Mouse (Mus musculus) forebrain, embryonic 15.5 days (tissue): ENCODE results near the gene Gm49383. TPM values are rescaled to one million over a fixed set of nuclear protein-coding genes. Genes with fewer than 3 reads are reported as not detected.

Experiments used
- ATAC-seq: fragments of 200-750 bp; cut with Nextera tagmentation; replicated peaks from 2 replicates; pipeline ENCODE4 v1.8.0; 2017; ENCODE audit warnings: mild to moderate bottlenecking, moderate TSS enrichment, moderate library complexity
- H3K27ac ChIP-seq: fragments of 300-500 bp; sonication (generic); replicated peaks from 2 replicates; pipeline ENCODE4 v1.5.1; 2015; ENCODE audit warnings: mild to moderate bottlenecking, inconsistent platforms
- H3K27me3 ChIP-seq: fragments of 300-500 bp; sonication (generic); 2 replicates; pipeline ENCODE4 v1.6.1; 2015; ENCODE audit warnings: inconsistent platforms
- H3K36me3 ChIP-seq: fragments of 300-500 bp; sonication (generic); 2 replicates; pipeline ENCODE4 v1.6.1; 2015; ENCODE audit warnings: mild to moderate bottlenecking, inconsistent platforms
- H3K4me1 ChIP-seq: fragments of 300-500 bp; sonication (generic); 2 replicates; pipeline ENCODE4 v1.6.1; 2015; ENCODE audit warnings: inconsistent platforms
- H3K4me2 ChIP-seq: fragments of 300-500 bp; sonication (generic); replicated peaks from 2 replicates; pipeline ENCODE4 v1.6.1; 2015; ENCODE audit warnings: mild to moderate bottlenecking, inconsistent platforms
- H3K4me3 ChIP-seq: fragments of 300-500 bp; sonication (generic); 2 replicates; pipeline ENCODE4 v1.5.1; 2015; ENCODE audit warnings: mild to moderate bottlenecking, inconsistent platforms
- H3K9ac ChIP-seq: fragments of 300-500 bp; sonication (generic); replicated peaks from 2 replicates; pipeline ENCODE4 v1.6.1; 2015; ENCODE audit warnings: mild to moderate bottlenecking, inconsistent platforms
- H3K9me3 ChIP-seq: fragments of 300-500 bp; sonication (generic); 2 replicates; pipeline ENCODE4 v1.6.1; 2016; ENCODE audit warnings: inconsistent platforms
- WGBS: fragments of 180-500 bp; shearing (Covaris S2); methylation state at CpG from one replicate; pipeline ENCODE4 v1.1.7; 2015; ENCODE audit warnings: mixed read lengths; 5-methylcytosine and 5-hydroxymethylcytosine counted together
- polyA plus RNA-seq: library from polyadenylated mRNA; unstranded; fragments of >200 nt; fragmentation: Nextera tagmentation; extraction: Ambion mirVana; gene quantifications from 2 replicates; pipeline ENCODE4 v1.2.1, GENCODE M21; 2015

Gene Gm49383
- polyA plus RNA-seq, 1 experiment from 2014 or later = 21.5 TPM

DNA sequence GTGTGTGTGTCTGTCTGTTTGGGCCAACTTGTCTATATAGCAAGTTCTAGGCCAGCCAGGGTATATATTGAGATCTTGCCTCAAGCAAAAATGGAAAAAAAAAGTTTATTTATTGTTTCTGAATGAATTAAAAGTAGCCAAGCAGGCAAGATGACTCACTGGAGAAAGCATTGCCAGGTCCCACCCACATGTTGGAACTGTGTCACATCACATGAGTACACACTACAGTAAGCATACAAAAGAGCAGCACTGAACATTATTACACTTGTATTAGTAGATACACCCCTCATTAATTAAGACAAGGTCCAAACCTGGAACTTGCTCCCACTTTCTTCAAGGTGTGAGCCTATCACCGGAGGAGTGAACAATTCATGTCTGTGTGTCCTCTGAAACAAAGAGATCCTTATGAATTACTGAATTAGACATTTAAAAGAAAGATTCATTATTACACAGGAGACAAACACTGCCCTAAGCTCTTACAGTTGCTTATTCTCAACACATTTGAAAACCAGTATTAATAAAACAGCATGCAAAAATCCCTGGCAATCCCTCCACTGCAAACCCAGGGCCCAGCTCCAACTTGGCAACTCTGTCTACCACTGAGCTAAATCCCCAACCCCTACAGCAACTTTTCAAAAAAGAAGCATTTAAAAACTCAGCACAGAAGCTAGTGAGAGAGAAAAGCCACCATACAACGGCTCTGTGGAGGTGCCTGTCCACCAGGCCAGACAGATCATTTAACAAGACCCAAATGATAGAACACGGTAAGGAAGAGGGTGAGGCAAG is 18.3 kb upstream of the Gm49383 start:
- H3K36me3 ChIP-seq = no peaks in the 10 kb centered on the region
- ATAC-seq = peak; percentile 77
- WGBS = 67% methylated on average over 3 of the region's 3 CpGs

DNA sequence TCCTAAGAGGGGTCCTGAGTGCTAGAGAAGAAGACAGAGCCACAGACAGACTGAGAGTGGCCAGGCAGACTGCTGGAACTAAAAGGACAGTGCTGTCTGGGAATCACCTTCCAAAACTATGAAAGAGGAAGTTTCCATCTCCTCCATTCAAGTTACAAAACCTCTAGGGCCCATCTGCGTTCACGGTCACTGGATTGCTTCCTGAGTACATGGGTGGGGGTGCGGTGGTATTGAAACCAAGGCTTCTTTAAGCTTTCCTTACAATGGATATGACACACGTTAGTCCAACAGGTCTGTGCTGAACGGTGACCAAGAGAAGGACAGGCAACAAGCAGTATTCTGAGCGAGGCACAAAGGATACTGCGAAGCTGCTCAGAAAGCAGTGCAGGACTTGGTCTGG is 17.5 kb upstream of the Gm49383 start:
- Histone ChIP-seq H3K4me2 (no peak overlapping the region), H3K4me1 (peaks cover 3% of the 10 kb centered on the region; the same call in 1 of the 2 replicates), H3K27ac (no peak overlapping the region), H3K36me3 (no peaks in the 10 kb centered on the region), H3K9ac (no peak overlapping the region), H3K4me3 (no peak overlapping the region), H3K9me3 (no peaks in the 10 kb centered on the region), H3K27me3 (no peaks in the 10 kb centered on the region)
- no peak for ATAC-seq
- 90% methylated on average over 7 of the region's 7 CpGs for WGBS

More for the DNA sequence above, 18.3 kb upstream of the Gm49383 start:
- Histone ChIP-seq H3K9me3 (no peaks in the 10 kb centered on the region), H3K4me2 (no peak overlapping the region), H3K9ac (no peak overlapping the region), H3K4me1 (peaks cover 3% of the 10 kb centered on the region; the same call in 1 of the 2 replicates), H3K27me3 (no peaks in the 10 kb centered on the region), H3K27ac (0 out of 2 replicates have a peak overlapping the region, but pooled peaks have one; percentile 9), H3K4me3 (no peak overlapping the region)

DNA sequence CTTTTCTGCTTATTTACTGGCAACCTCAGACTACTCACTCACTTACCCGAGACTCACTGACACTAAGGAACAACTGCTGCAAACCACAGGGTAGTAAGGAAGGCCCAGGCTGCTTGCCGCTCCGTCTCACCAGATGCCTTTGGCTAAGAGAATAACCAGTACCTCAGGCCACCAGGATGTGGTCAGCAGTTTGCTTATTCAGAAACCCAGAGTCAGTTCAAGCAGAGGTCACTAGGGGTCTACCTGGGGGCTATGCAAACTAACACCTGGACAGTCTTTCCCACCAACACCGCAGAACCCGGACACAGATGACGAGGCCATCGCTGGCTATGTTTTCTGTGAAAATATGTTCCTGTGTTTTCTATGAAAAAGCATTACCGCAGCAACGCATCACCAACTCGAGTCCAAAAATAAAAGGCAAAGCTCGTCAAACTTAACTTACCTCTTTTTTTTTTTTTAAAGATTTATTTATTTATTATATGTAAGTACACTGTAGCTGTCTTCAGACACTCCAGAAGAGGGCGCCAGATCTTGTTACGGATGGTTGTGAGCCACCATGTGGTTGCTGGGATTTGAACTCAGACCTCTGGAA is 16.4 kb upstream of the Gm49383 start:
- no peaks in the 10 kb centered on the region for H3K9me3 ChIP-seq
- H3K27me3 ChIP-seq = no peaks in the 10 kb centered on the region
- H3K9ac ChIP-seq = no peak overlapping the region
- H3K27ac ChIP-seq = no peak overlapping the region
- H3K4me3 ChIP-seq = no peak overlapping the region
- no peaks in the 10 kb centered on the region for H3K36me3 ChIP-seq
- 93% methylated on average over 13 of the region's 13 CpGs for whole genome bisulfite sequencing
- H3K4me2 ChIP-seq = no peak overlapping the region
- peaks cover 3% of the 10 kb centered on the region; the same call in 1 of the 2 replicates for H3K4me1 ChIP-seq
- no peak for ATAC-seq

DNA sequence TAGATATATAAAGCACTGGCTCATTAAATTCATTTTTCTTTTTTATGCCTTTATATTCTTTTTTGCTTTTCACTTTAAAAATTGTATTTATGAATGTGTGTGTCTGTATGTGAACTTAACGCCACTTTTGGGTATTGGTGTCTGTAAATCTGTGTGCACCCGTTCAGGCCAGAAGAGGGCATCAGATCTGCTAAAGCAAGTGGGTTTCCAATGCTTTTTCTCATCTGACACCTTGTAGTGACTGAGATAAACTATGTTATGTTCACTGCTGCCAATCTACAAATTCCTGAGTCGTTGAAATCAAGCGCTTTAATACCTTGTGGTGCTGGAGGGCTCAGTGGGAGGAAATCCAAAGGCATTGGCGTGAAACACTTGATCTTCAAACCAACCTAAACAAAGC is 14.2 kb upstream of the Gm49383 start:
- H3K9me3 ChIP-seq = no peaks in the 10 kb centered on the region
- H3K4me1 ChIP-seq = peaks cover 3% of the 10 kb centered on the region; the same call in 1 of the 2 replicates
- no peak overlapping the region for H3K27ac ChIP-seq
- whole genome bisulfite sequencing = 84% methylated on average over 5 of the region's 5 CpGs
- H3K27me3 ChIP-seq = no peaks in the 10 kb centered on the region
- H3K4me2 ChIP-seq = no peak overlapping the region
- no peaks in the 10 kb centered on the region for H3K36me3 ChIP-seq
- no peak overlapping the region for H3K4me3 ChIP-seq
- no peak overlapping the region for H3K9ac ChIP-seq
- ATAC-seq = no peak

DNA sequence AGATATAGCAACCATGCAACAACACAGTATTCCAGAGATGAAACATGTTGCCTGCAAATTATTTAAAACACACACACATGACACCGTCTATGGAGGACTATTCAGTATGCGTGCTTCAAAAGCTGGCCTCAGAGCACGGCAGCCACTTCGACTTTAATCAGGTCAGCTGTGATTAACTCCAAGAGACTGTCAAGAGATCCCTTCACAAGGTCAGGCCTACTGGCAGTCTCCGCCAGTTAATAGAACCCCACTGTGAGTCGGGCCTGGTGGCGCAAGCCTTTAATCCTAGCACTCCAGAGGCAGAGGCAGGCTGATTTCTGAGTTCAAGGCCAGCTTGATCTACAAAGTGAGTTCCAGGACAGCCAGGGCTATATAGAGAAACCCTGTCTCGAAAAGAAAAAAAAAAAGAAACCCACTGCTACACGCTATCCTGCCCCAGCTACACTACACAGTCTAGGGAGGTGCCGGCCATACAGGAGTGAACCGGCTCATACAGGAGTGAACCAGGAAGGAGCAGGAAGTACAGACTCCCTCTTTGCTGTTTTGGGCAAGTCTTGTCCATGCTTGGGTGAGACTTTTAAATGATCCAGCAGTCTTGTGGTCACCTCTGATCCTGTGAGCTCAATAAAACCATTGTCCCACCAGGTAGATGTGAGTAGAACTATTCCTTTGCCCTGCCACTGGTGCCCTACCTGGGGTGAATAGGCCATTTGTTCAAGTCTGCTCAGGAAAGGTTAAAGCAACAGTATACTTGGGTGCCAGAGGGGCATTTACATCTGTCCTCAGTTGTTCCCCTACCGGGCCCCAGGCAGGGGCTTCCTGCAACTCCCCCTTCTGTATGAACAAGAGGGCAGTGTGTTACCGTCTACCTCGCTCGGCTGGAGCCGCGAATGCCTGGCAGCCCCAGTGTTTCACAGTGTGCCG is 13.4 kb upstream of the Gm49383 start:
- Histone ChIP-seq H3K4me2 (no peak overlapping the region), H3K27ac (no peak overlapping the region), H3K4me1 (no peaks in the 10 kb centered on the region), H3K4me3 (no peak overlapping the region), H3K9me3 (no peaks in the 10 kb centered on the region), H3K9ac (no peak overlapping the region), H3K36me3 (no peaks in the 10 kb centered on the region), H3K27me3 (no peaks in the 10 kb centered on the region)
- ATAC-seq = no peak; the same call in 1 of the 2 replicates
- 85% methylated on average over 18 of the region's 18 CpGs for WGBS

DNA sequence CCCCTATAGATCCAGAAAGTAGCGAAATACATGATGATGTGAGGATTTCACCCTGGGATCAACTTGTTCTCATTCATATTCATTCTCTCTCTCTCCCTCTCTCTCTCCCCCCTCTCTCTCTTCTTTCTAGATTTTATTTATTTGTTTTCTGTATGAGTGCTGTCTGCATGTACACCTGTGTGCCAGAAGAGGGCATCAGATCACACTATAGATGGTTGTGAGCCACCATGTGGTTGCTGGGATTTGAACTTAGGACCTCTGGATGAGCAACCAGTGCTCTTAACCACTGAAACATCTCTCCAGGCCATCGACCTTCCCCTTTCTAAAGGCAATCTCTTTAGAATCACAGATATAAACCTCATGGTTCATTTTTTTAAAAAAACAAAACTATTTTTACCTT is 11.6 kb upstream of the Gm49383 start:
- H3K36me3 ChIP-seq = no peaks in the 10 kb centered on the region
- H3K27ac ChIP-seq = no peak overlapping the region
- no peak overlapping the region for H3K9ac ChIP-seq
- H3K27me3 ChIP-seq = no peaks in the 10 kb centered on the region
- H3K4me2 ChIP-seq = no peak overlapping the region
- no peaks in the 10 kb centered on the region for H3K9me3 ChIP-seq
- H3K4me1 ChIP-seq = peaks cover 5% of the 10 kb centered on the region
- 91% methylated on average over 2 of the region's 2 CpGs for WGBS
- ATAC-seq = no peak
- H3K4me3 ChIP-seq = no peak overlapping the region

DNA sequence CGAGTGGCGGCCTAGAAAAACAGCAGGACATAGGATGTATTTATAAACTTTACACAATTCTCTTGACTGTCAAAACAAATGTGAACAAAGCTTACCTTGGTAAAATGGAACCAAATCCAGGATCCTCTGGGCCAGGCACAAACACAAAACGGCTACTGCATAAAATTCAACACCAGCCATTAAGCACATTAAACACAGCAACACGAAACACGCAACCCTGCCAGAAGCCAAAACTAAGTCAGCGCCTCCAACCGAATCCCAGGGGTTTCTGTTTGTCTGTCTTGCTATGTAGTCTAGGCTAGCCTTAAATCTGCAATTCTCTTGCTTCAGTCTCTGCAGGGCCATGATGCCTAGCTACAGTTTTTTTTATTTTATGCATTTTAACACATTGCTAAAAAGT is 11.0 kb upstream of the Gm49383 start:
- no peak overlapping the region for H3K27ac ChIP-seq
- ATAC-seq = no peak
- WGBS = 93% methylated on average over 7 of the region's 7 CpGs

DNA sequence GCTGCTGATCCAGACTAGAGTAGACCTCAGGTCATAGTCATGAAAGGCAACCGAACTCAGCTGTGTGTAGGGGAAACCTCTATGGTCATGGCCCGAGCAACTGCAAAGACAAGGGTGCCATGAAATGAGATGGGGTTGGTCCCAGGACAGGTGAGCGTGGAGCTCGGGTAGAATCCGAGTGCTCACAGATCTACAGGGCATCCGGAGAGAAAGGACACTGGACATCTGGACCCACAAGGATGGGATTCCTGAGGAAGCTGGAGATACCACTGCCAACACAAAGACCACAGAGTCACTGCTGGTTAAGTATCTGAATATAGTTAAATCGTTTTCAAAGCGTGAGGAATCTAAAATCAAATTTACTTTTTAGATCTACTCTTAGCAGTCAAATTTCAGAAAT is 10.5 kb upstream of the Gm49383 start:
- Histone ChIP-seq H3K9ac (no peak overlapping the region), H3K4me2 (no peak overlapping the region), H3K27me3 (no peaks in the 10 kb centered on the region), H3K4me1 (peaks cover 5% of the 10 kb centered on the region), H3K9me3 (no peaks in the 10 kb centered on the region), H3K4me3 (no peak overlapping the region), H3K36me3 (no peaks in the 10 kb centered on the region; the same call in 1 of the 2 replicates), H3K27ac (no peak overlapping the region)
- WGBS = 95% methylated on average over 8 of the region's 8 CpGs
- ATAC-seq = no peak

More for the DNA sequence above, 11.0 kb upstream of the Gm49383 start:
- Histone ChIP-seq H3K27me3 (no peaks in the 10 kb centered on the region), H3K4me3 (no peak overlapping the region), H3K9me3 (no peaks in the 10 kb centered on the region), H3K4me2 (no peak overlapping the region), H3K4me1 (peaks cover 5% of the 10 kb centered on the region), H3K9ac (no peak overlapping the region), H3K36me3 (no peaks in the 10 kb centered on the region)

DNA sequence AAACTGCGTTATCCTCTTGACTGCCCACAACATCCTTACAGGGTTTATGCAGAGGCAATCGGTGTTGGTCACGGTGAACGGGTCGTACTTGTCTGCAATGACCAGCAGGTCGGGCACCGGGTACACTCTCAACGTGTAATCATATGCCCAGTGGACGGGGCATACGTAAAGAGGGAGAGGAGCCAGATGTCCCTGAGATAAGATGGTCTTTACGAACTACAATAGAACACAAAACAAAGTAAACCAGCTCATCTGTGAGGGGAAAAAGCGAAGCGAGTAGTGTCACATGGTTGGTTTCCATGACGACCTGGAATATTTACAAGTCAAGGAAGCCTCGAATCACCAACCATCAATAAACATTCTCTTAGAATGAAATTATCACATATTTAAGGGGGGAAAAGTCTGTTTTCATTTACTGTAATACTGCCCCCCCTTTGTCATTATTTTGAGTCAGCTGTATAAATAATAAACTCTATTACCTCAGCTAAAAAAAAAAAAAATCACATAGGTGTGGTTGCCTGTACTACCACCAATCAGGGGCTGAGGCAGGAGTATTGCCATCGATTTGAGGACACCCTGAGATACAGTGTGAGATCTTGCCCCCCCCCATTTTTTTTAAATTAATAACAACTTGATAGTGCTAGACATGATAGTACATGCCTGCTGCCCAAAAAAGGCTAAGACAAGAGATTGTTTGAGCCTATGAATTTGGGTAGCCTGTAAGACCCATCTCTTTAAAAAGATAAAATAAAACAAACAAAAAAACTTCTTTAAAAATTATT is 7.3 kb upstream of the Gm49383 start, which contains the start of gene Gm49384:
Gene Gm49384 (minus strand): TSS at position 216 of the 782 bp plus-strand sequence.
- H3K27ac ChIP-seq = no peak within 1 kb of the TSS
- H3K36me3 ChIP-seq = peaks cover 11% of the 10 kb centered on the region; the same call in 1 of the 2 replicates
- no peak within 1 kb of the TSS for H3K4me3 ChIP-seq
- no peak within 1 kb of the TSS for H3K4me2 ChIP-seq
- peak; percentile 53 for ATAC-seq
- H3K9me3 ChIP-seq = no peaks in the 10 kb centered on the region
- 69% methylated on average over 16 of the region's 16 CpGs for WGBS
- no peak within 1 kb of the TSS for H3K9ac ChIP-seq
- H3K27me3 ChIP-seq = no peaks in the 10 kb centered on the region
- peaks cover 9% of the 10 kb centered on the region for H3K4me1 ChIP-seq

DNA sequence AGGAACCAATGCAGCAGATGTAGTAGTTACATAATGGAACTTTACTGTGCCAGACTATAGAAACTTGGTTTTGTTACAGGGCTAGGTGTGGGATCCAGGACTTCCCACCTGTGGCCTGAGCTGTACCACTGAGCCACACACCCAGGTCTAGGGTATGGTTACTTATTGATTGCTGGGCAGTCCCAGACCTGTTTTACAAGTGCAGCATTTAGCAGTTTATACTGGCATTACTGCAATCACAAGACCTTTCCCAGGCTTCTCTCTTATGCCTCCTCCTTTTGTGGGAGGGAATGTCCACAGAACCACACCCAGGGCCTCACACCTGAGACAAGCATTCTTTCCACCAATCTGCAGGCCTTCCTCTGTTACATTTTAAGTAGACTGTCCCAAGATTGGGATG is 2.1 kb upstream of the Gm49383 start:
- Histone ChIP-seq H3K4me1 (peaks cover 36% of the 10 kb centered on the region), H3K9ac (no peak overlapping the region), H3K4me3 (no peak overlapping the region), H3K9me3 (no peaks in the 10 kb centered on the region), H3K27me3 (no peaks in the 10 kb centered on the region), H3K36me3 (peaks cover 13% of the 10 kb centered on the region; the same call in 1 of the 2 replicates), H3K27ac (no peak overlapping the region), H3K4me2 (no peak overlapping the region; the same call in 1 of the 2 replicates)
- no peak for ATAC-seq

DNA sequence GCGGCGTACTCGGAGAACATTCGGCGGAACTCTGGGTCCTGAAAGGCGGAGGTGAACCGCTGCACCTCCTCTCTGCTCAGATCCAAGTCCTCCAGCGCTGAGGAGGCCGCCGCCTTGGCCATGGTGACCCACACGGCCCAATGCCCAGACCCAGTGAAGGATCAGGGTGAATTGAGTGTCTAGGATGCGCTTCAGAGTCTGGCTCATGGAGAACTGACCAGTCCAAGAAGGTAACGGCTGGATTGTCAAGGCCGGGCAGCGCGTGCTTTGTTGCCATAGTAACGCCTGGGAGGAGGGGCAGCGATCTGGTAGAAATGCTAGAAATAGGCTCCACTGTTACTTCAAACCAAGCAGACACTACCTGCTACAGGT is 1.2 kb upstream of the Gm49383 start, which contains the start of gene Dnaaf2:
Gene Dnaaf2 (minus strand): TSS at position 266 of the 372 bp plus-strand sequence.
- H3K4me2 ChIP-seq = peak within 1 kb of the TSS; percentile 96
- ATAC-seq = peak; percentile 46
- peak within 1 kb of the TSS; percentile 96 for H3K27ac ChIP-seq
- no peaks in the 10 kb centered on the region for H3K9me3 ChIP-seq
- peaks cover 13% of the 10 kb centered on the region; the same call in 1 of the 2 replicates for H3K36me3 ChIP-seq
- no peaks in the 10 kb centered on the region for H3K27me3 ChIP-seq
- peak within 1 kb of the TSS; percentile 94 for H3K9ac ChIP-seq
- under 1% methylated on average over 18 of the region's 18 CpGs for WGBS
- H3K4me3 ChIP-seq = peak within 1 kb of the TSS; percentile 100
- peaks cover 34% of the 10 kb centered on the region for H3K4me1 ChIP-seq
